Mouse (Mus musculus): ENCODE data around the gene Aida. TPM values are rescaled to one million over a fixed set of nuclear protein-coding genes. Genes with fewer than 3 reads are reported as not detected.

Gene Aida
- total RNA-seq, 2 experiments from 2014 or later = 26.1 to 31.3 TPM

Other genes starting within 250 kb of the Aida start
- 1 to 10 TPM; 5.6 to 7.0 TPM for gene Disp1, start 75.1 kb upstream of the Aida start, total RNA-seq (2021)
- 10 to 100 TPM; 32.0 to 34.4 TPM for gene Brox, start 679 bp downstream of the Aida start, total RNA-seq (2021)
- 100 to 1,000 TPM; 111 to 123 TPM for gene Mia3, start 73.0 kb downstream of the Aida start, total RNA-seq (2021)
- gene Taf1a, start 92.4 kb downstream of the Aida start, total RNA-seq (2021) = 10 to 100 TPM; 15.8 to 20.6 TPM
- under 1 TPM in 1 of 2 experiments, not detected in 1; 0.14 TPM for gene Hhipl2, start 121.6 kb downstream of the Aida start, total RNA-seq (2021)